Mouse (Mus musculus) retina, adult 2 months (tissue): ENCODE results near the gene Ets2.

Experiments used
- DNase-seq: peaks from one replicate; pipeline ENCODE4 v3.0.0-alpha.2; 2012; ENCODE audit warnings: low read depth, low spot score

The Ets2 gene

DNA sequence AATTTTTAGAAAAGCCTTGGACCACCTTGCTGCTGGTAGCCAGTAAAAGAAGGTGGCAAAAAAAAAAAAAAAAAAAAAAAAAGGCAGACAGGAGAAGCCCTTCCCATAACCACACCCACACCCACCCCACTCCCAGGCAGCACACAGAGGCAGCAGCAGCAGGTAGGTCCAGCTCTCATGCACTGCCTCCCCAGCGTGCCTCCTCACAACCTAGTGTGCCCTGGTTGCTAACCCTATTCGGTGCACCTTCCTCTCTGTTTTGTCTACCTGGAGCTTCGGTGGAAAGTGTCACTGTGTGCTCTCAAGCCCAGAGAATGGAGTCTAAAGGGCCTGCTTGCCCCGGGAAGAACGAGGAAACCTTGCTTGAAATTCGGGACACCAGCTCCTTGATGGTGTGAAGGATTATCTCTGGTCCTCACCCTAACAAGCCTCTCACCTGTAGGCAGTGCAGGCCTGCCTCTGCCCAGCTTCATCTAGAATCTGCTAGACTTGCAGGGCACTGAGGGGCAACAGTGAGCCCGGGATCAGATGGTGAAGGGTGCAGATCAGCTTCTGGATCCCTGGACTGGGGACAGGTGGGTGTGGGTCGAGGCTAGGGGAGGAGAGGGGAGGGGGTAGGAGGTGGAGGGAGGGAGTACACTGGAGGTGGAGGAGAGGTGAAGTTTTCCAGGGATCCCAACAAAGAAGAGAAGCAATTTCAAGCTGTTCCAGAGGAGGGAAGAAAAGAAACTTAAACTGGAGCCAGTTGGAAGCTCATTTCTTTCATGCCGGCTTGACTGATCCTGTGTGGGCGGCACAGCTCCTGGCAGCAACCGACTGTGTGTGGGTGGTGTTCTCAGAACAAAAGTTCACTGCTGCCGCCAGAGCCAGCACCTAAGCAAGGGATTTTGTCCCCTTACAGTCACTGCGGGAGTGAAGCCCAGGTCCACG is 67.5 kb downstream of the Ets2 start:
- no peak for DNase-seq

DNA sequence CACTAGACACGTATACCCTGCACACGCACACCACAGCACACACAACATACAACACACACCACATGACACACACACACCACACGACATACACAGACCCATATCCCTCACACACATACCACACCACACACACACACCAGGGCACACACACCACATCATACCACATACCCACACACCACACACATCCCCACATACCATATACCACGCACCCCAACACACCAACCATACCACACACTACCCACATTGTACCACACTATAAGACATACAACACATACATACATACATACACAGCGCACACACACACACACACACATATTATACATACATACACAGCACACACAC is 68.1 kb downstream of the Ets2 start:
- no peak for DNase-seq

DNA sequence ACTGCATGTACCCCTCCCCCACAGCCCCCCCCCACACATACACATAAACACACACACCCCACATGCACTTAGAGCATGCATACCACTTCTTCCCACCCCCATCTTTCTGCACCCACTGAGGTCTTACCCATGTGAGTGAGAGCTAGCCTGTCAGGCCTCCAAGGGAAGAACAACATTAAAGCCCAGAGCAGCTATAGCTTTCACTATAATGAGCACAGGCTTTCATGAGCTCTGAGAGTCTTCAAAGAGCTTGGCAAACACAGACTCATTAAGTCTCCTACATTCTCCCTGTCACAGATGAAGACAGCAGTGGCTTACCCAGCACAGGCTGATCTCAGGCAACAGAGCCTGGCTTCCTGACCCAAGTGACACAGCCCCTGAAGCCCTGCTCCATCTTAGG is 68.5 kb downstream of the Ets2 start:
- DNase-seq, result no peak
